Mouse (Mus musculus) liver, adult 2 months (tissue): Measurements from ENCODE around the gene Tmem269.

ENCODE experiments used
- CTCF ChIP-seq: fragments of 200-500 bp; IDR thresholded peaks from 2 replicates; pipeline ENCODE4 v1.5.1; 2011; ENCODE audit warnings: low read depth, low read length, control low read depth
- POLR2A ChIP-seq: fragments of 200-500 bp; IDR thresholded peaks from 2 replicates; pipeline ENCODE4 v1.6.1; 2011; ENCODE audit warnings: low read length, control low read depth; ENCODE audit not compliant: insufficient read depth; ENCODE audit errors: extremely low read depth

- no peak for TF ChIP-seq POLR2A
- TF ChIP-seq CTCF: no peak
Measured at GRCm38 (mm10) chr4:119246688-119247225, 28.7 kb upstream of the Tmem269 start.
